Mouse (Mus musculus): ENCODE data around the gene Kyat3.
"Not testable (repeated sequence)": the region's sequence is repeated elsewhere in the genome, so short reads cannot be mapped to it uniquely, and the experiment has no call there.

Kyat3 gene

GRCm38 (mm10) chr3:142700442-142701322 lies at the start of gene Kyat3:
Gene Kyat3 (plus strand): TSS chr3:142701051.
- peak; percentile 94 for DNase-seq (ENCODE audit: low read depth, low spot score)

- no peak for DNase-seq (ENCODE audit: low read depth, low spot score)
Observed at GRCm38 (mm10) chr3:142664723-142665122, 36.1 kb upstream of the Kyat3 start.

GRCm38 (mm10) chr3:142674607-142675006 lies 26.2 kb upstream of the Kyat3 start:
- DNase-seq (ENCODE audit: low read depth, low spot score): no peak

GRCm38 (mm10) chr3:142687939-142688338 lies 12.9 kb upstream of the Kyat3 start:
- DNase-seq (ENCODE audit: low read depth, low spot score): no peak

- no peak for DNase-seq (ENCODE audit: low read depth, low spot score)
Observed at GRCm38 (mm10) chr3:142688353-142688752, 12.5 kb upstream of the Kyat3 start.

- no peak for DNase-seq (ENCODE audit: low read depth, low spot score)
Observed at GRCm38 (mm10) chr3:142696517-142696916, 4.3 kb upstream of the Kyat3 start.

- DNase-seq (ENCODE audit: low read depth, low spot score): no peak
Observed at GRCm38 (mm10) chr3:142701407-142701989, 647 bp downstream of the Kyat3 start.

GRCm38 (mm10) chr3:142706581-142707444 lies 6.0 kb downstream of the Kyat3 start:
- DNase-seq (ENCODE audit: low read depth, low spot score): no peak

GRCm38 (mm10) chr3:142708181-142708848 lies 7.5 kb downstream of the Kyat3 start:
- DNase-seq (ENCODE audit: low read depth, low spot score): not testable (repeated sequence)

- DNase-seq (ENCODE audit: low read depth, low spot score): peak; percentile 76
Observed at GRCm38 (mm10) chr3:142708849-142709419, 8.1 kb downstream of the Kyat3 start.

- peak; percentile 29 for DNase-seq (ENCODE audit: low read depth, low spot score)
Observed at GRCm38 (mm10) chr3:142710360-142711007, 9.6 kb downstream of the Kyat3 start.

GRCm38 (mm10) chr3:142711372-142711771 lies 10.5 kb downstream of the Kyat3 start:
- DNase-seq (ENCODE audit: low read depth, low spot score): no peak

GRCm38 (mm10) chr3:142712401-142713040 lies 11.7 kb downstream of the Kyat3 start:
- DNase-seq (ENCODE audit: low read depth, low spot score): not testable (repeated sequence)

GRCm38 (mm10) chr3:142725481-142725880 lies 24.6 kb downstream of the Kyat3 start:
- no peak for DNase-seq (ENCODE audit: low read depth, low spot score)

GRCm38 (mm10) chr3:142725969-142726672 lies 25.3 kb downstream of the Kyat3 start:
- no peak for DNase-seq (ENCODE audit: low read depth, low spot score)

GRCm38 (mm10) chr3:142734291-142734690 lies 33.4 kb downstream of the Kyat3 start:
- DNase-seq (ENCODE audit: low read depth, low spot score): no peak

GRCm38 (mm10) chr3:142740896-142741295 lies 40.0 kb downstream of the Kyat3 start:
- DNase-seq (ENCODE audit: low read depth, low spot score): no peak

- peak; percentile 87 for DNase-seq (ENCODE audit: low read depth, low spot score)
Observed at GRCm38 (mm10) chr3:142743973-142744898, 43.4 kb downstream of the Kyat3 start.
